Comparison of ENCODE assay signal across 31 mouse cellular contexts in the genomic region with DNA sequence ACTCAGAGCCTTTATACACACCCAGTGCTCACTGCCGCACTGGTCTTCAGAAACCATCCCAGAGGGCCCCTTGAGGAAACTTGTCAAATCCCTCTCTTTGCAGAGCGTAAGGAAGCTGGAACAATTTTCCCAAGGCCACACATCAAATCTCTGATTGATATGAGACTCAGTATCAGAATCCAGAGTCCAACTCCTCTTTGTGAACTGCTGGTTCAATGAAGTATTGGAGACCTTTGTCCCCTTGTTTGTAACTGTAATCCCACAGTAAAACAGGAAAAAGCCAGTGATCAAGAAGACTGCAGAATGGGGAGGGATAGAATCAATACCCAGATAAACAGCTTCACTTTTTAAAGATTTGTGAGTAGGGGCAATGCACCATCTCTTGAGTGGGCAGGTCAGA. TPM values are rescaled to one million over a fixed set of nuclear protein-coding genes. Genes with fewer than 3 reads are reported as not detected.
"Had no signal": no experiment of that assay in that cellular context is flagged by ENCODE, and none has a peak within 500 bp of the region (broad histone marks: within the 10 kb centered on the region; RNA-seq: fewer than 3 reads in every experiment).

No protein-coding gene starts in this region.

- DNase-seq: forebrain, postnatal 0 days; gastrocnemius, postnatal 14 days; gastrocnemius, postnatal 36 days; heart, adult 18-20 months; heart, postnatal 14 days; heart, postnatal 36 days; kidney, adult 2 months; kidney, adult 9 months; kidney, postnatal 14 days; kidney, postnatal 36 days; layer of hippocampus, adult 9-11 months; liver; liver, embryonic 13.5 days had no signal

- H3K4me3 ChIP-seq: heart, embryonic 13.5 days; heart, embryonic 15.5 days; hindbrain, embryonic 13.5 days; hindbrain, embryonic 15.5 days; kidney, embryonic 15.5 days; left cerebral cortex, adult 2 months; limb, embryonic 10.5 days; limb, embryonic 12.5 days; liver, embryonic 13.5 days; liver, embryonic 15.5 days had no signal

- H3K9ac ChIP-seq: forebrain, postnatal 0 days; heart, embryonic 13.5 days; heart, embryonic 15.5 days; hindbrain, embryonic 13.5 days; hindbrain, embryonic 15.5 days; kidney, embryonic 15.5 days; limb, embryonic 12.5 days; liver, embryonic 13.5 days; liver, embryonic 15.5 days had no signal

- H3K4me2 ChIP-seq: heart, embryonic 11.5 days; heart, embryonic 13.5 days; heart, embryonic 15.5 days; hindbrain, embryonic 13.5 days; hindbrain, embryonic 15.5 days; kidney, embryonic 15.5 days; limb, embryonic 12.5 days; liver, embryonic 13.5 days; liver, embryonic 15.5 days had no signal

- ATAC-seq: forebrain, postnatal 0 days; hindbrain, postnatal 0 days had no signal

- H3K27me3 ChIP-seq: heart, embryonic 13.5 days; heart, embryonic 15.5 days; hindbrain, embryonic 13.5 days; hindbrain, embryonic 15.5 days; kidney, embryonic 15.5 days; limb, embryonic 12.5 days; liver, embryonic 13.5 days; liver, embryonic 15.5 days had no signal

- H3K36me3 ChIP-seq: heart, embryonic 13.5 days; heart, embryonic 15.5 days; hindbrain, embryonic 13.5 days; hindbrain, embryonic 15.5 days; kidney, embryonic 15.5 days; limb, embryonic 10.5 days; limb, embryonic 12.5 days; liver, embryonic 13.5 days; liver, embryonic 15.5 days had no signal

- H3K9me3 ChIP-seq: heart, embryonic 13.5 days; heart, embryonic 15.5 days; hindbrain, embryonic 13.5 days; hindbrain, embryonic 15.5 days; kidney, embryonic 15.5 days; limb, embryonic 10.5 days; limb, embryonic 12.5 days; liver, embryonic 13.5 days; liver, embryonic 15.5 days had no signal

- H3K27ac ChIP-seq: heart, embryonic 13.5 days; heart, embryonic 15.5 days; hindbrain, embryonic 13.5 days; hindbrain, embryonic 15.5 days; hindbrain, postnatal 0 days; kidney, embryonic 15.5 days; kidney, postnatal 0 days; left cerebral cortex, adult 2 months; limb, embryonic 10.5 days; limb, embryonic 12.5 days; liver, embryonic 13.5 days; liver, embryonic 15.5 days had no signal

- H3K4me1 ChIP-seq: heart, embryonic 15.5 days; hindbrain, embryonic 15.5 days; kidney, embryonic 15.5 days; liver, embryonic 13.5 days; liver, embryonic 15.5 days had no signal

RNA-seq across cellular contexts. Expression of a gene that starts 28.8 kb away (rescaled TPM):
- total RNA-seq: gastrocnemius, adult 18-20 months; gastrocnemius, adult 8-10 months; gastrocnemius, postnatal 14 days; gastrocnemius, postnatal 36 days; heart, adult 18-20 months; heart, postnatal 14 days; heart, postnatal 36 days; hematopoietic stem cell, adult 5-6 weeks; layer of hippocampus, adult 18-20 months; layer of hippocampus, adult 8-10 months had no signal
- polyA plus RNA-seq: heart, embryonic 11.5 days; heart, embryonic 13.5 days; heart, embryonic 15.5 days; heart, postnatal 0 days; kidney, adult 2 months; kidney, postnatal 0 days; limb, embryonic 12.5 days; liver, embryonic 13.5 days; liver, embryonic 15.5 days had no signal
